Mouse (Mus musculus) v-Abl transformed pro-B cells (cell line): Measurements from ENCODE around the gene AC134908.4.
"Not testable (repeated sequence)": the region's sequence is repeated elsewhere in the genome, so short reads cannot be mapped to it uniquely, and the experiment has no call there.

Experiments
- in situ Hi-C, 2 experiments: fragments of 400-800 bp; cut with MboI; formaldehyde crosslinking; loops; one replicate each; pipeline ENCODE4 v1.15.1; 2025; ENCODE audit not compliant: unreplicated experiment in 2 of 2

The AC134908.4 gene

DNA sequence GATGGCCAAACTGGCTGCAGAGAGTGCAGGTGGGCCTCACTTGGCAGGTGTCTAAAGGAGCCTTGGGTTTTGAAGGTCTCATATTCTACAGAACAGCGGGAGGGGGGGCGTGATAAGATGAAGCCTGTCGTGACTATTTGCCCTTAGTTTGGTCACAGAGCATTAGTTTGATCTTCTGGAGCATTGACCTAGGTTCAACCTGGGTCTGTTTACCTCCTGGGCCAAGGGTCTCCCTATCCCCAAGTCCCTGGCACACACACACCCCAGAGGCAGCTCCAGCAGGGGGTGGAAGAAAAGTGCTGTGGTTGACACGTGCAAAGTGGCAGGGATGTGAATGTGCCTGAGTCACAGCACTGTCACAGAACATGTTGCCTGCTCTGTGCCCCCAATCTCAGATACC lies 15.4 kb upstream of the AC134908.4 start:
- in situ Hi-C loops = loop anchor here (5.0 to 10.0 kb wide), 2 partner anchors 44 to 416 kb away; no protein-coding TSS in a partner anchor

DNA sequence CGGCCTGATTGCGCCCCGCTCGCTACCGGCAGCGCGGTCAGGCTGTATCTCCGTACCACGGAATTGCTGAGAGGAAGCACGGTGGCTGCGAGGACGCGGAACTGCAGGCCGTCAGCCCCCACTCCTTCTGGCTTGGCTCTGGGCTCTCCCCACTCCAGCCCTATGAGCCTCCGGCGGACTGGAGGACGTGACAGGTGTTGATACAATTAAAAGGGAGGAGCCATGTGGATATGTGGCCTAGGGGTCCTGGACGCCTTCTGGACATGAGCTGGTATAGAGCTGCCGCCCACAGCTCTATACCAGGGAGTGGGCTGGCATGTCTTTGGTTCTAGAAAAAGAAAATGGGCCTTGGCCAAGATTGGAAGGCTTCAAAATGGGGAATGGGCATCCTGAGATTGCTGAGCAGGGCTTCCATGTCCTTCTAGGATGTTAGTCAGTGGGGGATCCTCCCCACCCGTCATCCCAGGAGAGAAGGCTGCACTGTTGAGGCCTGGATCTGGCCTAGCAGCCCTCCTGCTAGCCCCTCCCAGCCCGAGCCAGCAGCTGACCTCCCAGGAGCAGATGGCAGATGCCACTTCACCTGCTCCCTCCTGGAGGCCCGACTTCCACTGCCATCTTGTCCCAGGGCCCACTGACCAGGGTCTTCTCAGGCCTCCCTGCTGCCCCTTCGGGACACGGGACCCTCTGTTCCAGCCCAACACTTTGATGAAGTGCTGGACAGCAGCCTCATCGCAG lies 14.3 kb upstream of the AC134908.4 start:
- in situ Hi-C loops = loop anchor here (5.0 to 10.0 kb wide), 2 partner anchors 42 to 415 kb away; no protein-coding TSS in a partner anchor

DNA sequence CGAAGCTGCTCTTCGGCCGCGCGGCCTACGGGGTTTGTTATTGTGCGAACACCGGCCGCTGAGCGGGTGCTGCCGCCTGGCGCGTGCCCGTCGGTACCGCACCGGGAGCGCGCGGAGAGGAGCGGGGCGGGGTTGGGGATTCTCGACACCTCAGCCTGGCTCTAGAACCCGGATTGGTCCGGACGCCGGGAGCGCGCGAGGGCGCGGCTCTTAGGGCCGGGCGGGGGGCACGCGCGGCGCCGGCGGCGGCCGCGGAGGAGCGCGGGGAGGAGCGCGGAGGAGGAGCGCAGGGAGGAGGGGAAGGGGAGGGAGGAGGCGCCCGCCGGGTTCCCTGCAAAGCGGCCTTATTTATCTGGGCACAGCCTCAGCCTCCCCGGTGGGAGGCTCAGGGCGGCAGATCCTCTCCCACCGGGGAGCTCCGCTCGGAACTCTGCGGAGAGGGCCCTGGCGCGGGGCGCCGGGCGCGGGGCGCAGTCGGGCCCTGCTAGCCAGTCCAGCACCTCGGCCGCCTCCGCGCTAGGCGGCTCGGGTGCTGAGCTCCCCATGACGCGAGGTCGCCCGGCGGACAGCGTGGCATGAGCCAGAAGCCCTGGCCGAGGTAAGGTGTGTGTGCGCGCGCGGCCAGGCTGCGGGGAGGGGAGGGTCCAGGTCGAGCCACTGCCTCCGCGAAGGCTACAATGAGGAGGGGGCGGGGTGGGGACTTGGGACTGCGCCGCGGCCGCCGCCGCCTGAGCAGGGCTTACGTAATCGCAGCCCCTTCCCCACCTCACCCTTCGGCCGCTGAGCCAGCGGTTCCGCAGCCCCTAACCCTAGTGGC lies 13.5 kb upstream of the AC134908.4 start, which contains the start of gene Fbxl16:
Gene Fbxl16 (plus strand): TSS at position 297 of the 817 bp plus-strand sequence.
- in situ Hi-C loops = no loop called here

DNA sequence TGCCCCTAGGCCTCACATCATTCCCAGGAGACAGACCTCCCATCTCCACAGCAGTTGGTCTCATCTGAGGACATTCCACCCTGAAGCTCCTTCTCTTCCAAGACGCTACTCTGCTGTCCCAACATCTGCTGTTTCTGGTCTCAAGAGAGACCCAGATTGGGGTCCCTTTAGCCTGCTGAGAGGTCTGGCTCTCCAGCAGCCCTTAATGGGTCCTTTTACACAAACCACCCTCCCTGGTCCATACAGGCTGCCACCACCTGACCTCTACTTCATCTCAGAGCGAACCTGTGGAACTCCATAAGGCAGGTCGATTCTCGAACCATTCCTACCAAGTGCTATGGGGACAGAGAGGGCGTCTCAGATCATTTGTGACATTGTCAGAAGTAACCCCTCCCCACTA lies 12.6 kb upstream of the AC134908.4 start:
- in situ Hi-C loops = no loop called here

DNA sequence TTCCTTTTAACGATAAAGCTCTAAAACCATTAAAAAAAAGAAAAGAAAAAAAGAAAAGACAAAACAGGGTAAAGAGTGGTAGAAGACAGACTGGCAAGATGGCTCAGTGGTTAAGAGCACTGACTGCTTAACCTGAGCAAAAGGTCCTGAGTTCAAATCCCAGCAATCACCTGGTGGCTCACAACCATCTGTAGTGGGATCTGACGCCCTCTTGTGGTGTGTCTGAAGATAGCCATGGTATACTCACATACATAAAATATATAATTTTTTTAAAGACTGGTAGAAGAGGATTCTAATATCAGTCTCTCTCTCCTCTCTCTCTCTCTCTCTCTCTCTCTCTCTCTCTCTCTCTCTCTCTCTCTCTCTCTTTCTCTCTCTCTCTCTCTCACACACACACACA lies 12.0 kb upstream of the AC134908.4 start:
- in situ Hi-C loops = not testable (repeated sequence)

DNA sequence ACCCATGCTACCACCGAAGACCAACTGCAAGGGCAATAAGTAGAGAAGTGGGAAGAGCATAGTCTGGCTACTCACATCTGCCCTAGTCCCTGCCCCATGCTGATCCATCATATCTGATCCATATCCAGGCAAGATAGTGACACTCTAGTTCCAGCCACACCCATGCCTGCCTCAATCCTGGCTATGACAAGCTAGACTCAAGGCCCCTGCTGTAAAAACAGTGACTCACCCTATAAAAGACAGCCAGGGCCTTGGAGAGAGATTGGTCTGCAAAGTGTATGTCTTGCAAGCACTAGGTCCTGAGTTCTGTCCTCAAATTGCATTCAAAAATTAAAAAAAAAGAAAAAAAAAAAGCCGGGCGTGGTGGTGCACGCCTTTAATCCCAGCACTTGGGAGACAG lies 11.0 kb upstream of the AC134908.4 start:
- in situ Hi-C loops = no loop called here

DNA sequence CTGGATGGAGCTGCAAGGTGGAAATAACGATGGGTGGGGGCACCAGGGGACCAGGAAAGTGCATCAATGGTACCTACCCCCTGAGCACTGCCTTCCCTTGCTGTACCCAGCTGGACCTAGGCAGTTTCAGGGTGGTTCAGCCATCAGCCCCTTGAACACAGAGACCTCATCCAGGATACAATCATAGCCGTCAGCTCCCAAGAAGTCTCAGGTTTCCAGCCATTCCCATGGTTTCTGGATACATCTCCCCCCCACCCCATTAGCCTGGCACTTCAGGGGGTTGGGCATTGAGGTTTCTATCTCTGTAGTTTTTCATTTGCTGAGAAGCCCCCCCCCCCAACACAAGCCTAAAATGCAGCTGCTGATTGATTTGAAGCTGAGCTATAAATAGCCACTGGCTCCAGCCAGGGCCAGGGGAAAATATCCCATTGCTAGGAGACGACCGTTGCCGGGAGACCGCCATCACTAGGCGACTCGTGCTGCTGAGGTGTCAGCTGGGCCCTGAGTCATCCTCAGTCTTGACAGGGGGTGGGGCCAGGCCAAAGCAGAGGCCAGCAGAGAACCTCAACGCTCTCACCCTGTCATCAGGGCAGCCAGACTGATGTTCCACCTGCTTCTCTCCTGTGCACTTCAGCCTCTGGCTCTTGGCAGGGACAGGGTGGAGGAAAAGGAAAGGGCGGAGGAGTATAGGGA lies 7.5 kb upstream of the AC134908.4 start:
- in situ Hi-C loops = loop anchor here (5.0 kb wide), 2 partner anchors 36 to 71 kb away; no protein-coding TSS in a partner anchor

DNA sequence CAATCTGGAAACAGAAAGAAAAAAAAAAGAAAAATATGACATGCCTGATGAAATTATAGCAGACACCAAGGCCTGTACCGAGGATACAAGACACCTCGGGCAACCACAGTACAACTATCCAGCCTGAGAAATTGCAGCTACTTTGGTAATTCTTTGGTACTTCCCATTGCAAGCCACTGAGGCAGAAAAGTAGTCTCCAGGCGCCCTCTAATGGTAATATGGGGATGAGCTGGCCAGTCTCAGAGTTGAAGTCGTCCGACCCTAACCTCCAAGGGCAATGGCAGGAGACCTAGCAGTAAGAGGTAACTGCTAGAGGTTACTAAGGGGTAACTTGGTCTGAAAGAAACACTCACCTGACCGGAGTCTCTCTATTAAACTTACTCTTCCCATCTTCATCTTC lies 5.6 kb upstream of the AC134908.4 start:
- in situ Hi-C loops = loop anchor here (5.0 kb wide), 2 partner anchors 34 to 69 kb away; no protein-coding TSS in a partner anchor

DNA sequence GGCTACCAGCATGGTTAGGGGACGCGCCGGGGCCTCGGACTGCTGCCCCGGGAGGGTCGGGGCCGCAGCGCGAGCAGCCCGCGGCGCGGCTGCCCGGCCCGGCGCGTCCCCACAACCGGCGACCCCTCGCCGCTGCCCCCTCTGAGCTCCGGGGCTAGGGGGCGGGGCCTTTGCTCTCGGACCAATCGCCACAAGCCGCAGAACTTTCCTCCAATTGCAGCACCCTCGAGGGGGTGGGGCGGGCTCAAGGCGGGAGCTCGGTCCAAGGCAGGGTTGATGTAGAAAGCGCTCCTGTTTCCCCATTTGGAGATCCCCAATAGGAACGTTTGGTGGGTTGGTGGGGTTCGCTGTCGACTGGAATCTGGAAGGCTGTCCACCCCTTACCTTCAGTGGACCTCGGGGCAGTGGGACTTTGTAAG lies 1.5 kb upstream of the AC134908.4 start, which contains the start of gene Metrn:
Gene Metrn (minus strand): TSS at position 186 of the 419 bp plus-strand sequence.
- in situ Hi-C loops = no loop called here

DNA sequence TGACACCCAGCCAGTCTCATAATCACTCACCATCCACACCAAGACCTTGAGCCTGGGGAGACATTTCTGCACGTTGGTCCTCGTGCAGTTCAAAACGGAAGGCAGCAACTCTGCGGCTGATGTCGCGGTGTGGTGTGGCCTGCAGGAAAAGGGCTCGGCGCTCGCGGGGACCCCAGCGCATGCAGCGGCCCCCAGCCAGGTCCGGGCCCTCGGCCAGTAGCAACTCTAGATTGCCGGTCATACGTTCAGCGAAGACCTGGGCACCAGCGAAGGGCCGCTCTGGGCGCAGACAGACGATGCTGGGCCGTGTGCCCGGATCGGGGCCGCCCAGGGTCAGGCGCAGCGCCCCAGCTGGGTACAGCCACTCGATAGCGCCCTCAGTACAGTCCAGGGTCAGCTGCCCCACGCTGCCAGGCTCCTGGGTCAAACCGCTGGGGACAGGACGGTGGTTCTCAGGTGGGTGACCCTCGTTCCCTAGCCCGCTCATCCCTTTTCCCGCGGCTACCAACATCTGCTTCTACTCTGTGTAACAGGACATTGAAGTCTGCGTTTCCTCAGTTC lies 832 bp upstream of the AC134908.4 start:
- in situ Hi-C loops = no loop called here

DNA sequence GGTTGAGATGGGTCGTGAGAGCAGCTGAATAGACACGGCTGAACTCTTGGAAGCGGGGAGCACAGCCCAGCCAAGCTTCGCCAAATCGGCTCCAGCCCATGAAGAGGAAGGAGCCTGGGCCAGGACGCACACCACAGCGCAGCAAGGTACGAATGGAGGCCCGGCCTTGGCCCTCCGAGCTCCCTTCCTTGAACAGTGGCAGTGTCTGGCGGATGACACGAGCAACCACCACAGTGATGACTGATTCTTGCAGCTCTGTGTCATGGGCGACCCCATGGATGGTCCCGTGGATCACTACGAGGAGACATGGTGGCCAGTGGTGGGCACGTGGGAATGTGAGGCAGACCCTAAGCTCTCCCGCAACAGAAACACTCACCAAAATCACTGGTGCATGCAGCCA lies 461 bp downstream of the AC134908.4 start:
- in situ Hi-C loops = no loop called here

DNA sequence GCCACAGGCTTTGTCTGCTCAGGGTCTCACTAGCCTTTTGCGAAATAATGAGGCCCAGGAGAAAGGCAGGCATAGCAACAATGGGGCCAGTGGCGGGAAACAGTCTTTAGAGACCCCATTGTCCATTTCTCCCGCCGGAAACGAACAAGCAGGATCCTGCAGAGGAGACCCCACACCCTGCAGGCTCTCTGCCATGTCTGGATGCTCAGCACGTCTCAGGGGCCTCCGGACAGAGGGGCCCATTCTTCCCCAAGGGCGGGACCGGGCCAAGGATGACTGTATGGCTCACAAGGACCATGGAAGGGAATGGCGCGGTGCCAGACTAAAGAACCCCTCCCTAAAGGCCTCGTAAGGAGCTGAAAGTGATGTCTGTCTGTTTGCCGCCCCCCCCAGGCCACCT lies 1.3 kb downstream of the AC134908.4 start:
- in situ Hi-C loops = no loop called here

DNA sequence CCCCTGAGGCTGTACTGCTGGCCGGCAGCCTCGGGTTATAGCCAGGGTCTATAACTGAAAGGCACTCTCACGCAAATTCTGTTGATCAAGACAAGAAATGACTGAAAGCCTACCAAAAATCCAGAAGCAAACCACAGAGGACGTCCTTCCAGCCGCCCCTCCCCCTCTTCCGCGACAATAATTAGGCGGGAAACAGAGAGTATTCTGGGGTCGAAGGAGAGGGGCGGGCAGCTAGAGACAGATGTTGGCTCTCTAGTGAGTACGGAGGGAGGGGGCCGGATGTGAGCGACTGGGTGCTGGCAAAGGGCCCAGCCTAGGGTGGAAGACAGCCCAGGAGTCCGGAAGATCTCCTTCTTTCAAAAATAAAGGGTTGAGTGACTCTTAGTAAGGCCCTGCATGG lies 2.8 kb downstream of the AC134908.4 start, which contains the start of gene Fam173a:
Gene Fam173a (minus strand): TSS at position 287 of the 400 bp plus-strand sequence.
- in situ Hi-C loops = no loop called here

DNA sequence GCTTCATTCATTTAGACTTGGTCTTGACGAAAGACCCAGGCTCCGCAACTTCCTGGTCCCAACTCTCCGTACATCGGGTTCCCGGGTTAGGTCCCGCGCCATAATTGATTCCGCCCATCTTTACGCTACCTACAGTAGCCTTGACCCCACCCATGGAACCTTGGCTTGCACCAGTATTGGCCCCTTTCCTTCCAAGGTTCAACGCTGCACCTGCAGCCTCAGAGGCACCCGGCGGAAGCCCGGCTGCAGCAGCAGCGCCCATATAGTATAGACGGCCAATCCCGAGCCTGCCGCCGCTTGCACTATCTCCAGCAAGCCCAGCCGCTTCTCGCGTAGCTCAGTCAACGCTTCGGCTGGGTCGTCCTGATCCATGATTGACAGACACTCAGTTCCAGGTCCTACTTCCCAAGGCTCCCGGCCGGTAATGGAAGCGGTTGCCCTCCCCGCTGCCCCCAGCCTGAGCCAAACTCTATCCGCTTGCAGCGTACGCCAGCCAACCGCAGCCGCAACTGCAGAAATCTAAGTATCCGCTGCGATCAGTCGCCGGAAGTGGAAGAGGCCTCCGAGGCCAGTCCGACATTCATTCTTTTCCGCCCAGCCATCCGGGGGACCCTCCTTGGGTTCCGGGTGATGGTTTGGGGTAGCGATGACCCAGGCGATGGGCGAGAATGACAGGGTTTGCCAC lies 3.5 kb downstream of the AC134908.4 start:
- in situ Hi-C loops = no loop called here

DNA sequence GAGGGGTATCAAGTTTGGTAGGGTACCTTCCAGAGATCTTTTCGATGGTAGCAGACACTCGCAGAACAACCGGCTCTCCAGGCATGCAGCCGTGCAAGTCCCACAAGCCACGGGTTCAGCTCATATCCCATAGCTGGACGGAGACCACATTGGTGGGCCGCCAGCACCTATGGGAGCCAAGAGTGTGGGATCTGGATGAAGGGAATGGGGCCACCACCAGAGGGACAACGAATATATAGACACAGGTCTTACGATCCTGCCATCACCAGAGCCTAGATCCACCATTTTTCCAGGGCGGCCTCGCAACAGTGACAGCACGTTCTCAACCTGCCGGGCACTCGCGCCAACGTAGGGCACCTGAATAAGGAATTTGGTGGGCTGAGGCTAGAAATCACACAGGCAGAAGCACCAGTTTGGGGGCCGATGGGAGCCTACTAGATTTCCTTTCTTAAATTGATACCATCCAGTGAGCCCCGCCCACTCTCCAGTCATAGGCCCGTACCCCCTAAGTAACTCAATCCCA lies 4.1 kb downstream of the AC134908.4 start:
- in situ Hi-C loops = no loop called here

DNA sequence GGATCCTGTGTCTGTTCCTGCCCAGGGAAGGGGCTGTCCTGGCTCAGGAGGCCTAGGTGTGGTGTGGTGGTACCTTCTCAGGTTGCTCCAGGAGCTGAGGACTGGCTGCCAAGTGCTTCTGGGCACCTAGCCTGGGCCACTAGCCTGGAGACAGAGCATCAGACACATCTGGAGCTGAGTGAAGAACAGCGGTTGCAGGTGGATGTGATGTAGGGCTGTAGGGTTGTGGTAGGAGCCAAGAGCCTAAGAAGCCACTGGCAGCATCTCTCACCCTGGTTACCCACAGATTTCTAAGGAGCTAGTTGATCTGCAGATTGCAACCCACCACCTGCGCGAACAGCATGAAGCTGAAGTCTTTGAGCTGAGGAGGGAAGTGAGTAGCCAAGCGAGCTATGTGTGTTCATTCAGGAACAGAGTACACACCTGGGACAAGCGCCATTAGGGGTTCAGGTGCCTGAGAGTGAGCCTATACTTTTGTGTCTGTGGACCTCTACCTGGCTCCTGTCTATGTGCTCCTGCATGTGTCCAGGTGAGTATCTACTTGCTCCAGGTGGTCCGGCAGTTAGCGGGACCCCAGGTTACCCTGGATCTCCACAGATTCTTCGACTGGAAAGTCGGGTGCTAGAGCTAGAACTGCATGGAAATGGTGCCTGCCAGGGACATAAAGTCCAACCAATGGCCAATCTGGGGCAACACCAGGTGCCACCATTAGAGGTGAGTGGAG lies 8.5 kb downstream of the AC134908.4 start:
- in situ Hi-C loops = no loop called here

DNA sequence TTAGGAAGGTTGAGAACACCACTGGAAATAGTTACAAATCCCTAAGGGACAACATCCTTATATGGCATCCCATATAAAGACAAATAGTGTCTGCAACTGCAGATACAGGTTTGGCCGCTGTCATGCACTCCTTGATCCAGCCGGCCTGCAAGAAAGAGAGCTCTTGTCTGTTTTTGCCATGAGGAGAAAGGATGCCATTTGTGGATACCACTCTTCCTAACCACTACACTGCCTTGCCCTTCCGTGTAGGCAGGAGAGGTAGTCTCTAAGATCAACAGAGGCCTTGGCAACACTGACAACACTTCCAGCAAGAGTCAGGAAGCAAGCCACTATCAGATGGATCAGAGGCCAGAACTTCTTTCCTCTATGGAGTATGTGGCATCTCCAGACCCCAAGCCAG lies 9.2 kb downstream of the AC134908.4 start, which contains the start of gene Ccdc78:
Gene Ccdc78 (plus strand): TSS at position 301 of the 400 bp plus-strand sequence.
- in situ Hi-C loops = no loop called here

DNA sequence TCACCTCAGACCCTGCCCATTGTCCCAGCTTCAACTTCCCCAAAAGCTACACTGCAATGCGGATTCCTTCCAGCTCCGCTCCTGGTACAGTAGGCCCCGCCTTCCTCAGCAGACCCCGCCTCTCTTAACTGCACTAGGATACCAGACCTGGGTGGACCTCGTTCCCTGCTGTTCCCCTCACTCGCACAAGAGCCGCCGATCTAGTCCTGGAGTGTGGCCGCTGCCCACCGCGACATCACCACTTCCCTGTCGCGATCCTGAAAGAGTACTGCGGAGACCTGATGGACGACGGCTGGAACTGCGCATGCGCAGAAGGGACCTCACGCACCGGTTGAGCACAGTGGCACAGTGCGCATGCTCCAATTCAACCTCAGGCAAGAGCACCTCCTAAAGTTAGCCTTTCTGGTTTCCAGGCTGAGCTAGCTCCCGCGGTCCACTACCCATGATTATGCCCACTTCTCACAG lies 10.1 kb downstream of the AC134908.4 start, which contains the start of gene Haghl:
Gene Haghl (minus strand): TSS at position 393 of the 465 bp plus-strand sequence.
- in situ Hi-C loops = no loop called here
